Mouse (Mus musculus): Measurements from ENCODE around the gene Lix1l.

DNA sequence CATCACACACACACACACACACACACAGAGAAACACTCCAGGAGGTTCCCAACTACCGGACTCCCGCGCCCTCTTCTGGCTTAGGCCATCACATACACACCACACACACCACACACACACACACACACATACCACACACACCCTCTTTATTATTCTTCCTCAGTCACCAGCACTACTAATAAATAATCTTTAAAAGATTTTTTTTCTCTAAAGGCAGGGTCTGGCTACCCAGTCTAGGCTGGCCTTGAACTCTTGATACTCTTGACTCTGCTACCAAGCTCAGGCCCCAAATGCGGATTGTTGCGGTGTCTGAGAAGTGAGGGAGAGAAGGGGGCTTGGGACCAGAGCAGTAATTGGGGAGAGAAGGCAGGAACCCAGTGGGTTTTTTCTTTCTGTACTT, 6.1 kb upstream of the Lix1l start:
- TF ChIP-seq CTCF (IDR thresholded peaks at IDR 0.05; ENCODE audit: borderline replicate concordance, extremely low read depth, insufficient read depth, insufficient read length) (no peak), POLR2A (IDR thresholded peaks at IDR 0.05; ENCODE audit: borderline replicate concordance, extremely low read depth, insufficient read depth, insufficient read length, poor library complexity, severe bottlenecking) (no peak)
